Mouse (Mus musculus): ENCODE results near the gene Prpf4.

DNA sequence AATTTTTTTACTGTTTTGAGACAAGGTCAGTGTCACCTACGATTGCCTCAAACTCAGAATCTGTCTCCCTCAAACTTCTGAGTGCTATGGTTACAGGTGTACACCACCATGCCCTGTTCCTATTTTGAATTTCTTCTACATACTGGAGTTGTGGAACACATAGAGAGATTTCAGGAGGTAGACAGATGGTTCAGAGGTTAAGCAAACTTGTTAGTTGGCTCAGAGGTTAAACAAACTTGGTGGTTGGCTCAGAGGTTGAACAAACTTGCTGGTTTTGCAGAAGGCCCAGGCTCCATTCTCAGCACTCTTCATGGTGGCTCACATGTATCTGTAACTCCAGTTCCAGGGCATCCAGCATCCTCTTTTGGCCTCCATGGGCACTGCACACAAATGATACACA, 24.4 kb upstream of the Prpf4 start:
- TF ChIP-seq CTCF (conservative IDR thresholded peaks at IDR 0.05; ENCODE audit: low read length) (no peak), NANOG (IDR thresholded peaks at IDR 0.05; ENCODE audit: borderline replicate concordance, low read length) (no peak)
